Mouse (Mus musculus) liver, adult 2 months (tissue): Measurements from ENCODE around the gene Kat6b.

Experiments
- CTCF ChIP-seq: fragments of 200-500 bp; IDR thresholded peaks from 2 replicates; pipeline ENCODE4 v1.5.1; 2011; ENCODE audit warnings: low read depth, low read length, control low read depth
- POLR2A ChIP-seq: fragments of 200-500 bp; IDR thresholded peaks from 2 replicates; pipeline ENCODE4 v1.6.1; 2011; ENCODE audit warnings: low read length, control low read depth; ENCODE audit not compliant: insufficient read depth; ENCODE audit errors: extremely low read depth

DNA sequence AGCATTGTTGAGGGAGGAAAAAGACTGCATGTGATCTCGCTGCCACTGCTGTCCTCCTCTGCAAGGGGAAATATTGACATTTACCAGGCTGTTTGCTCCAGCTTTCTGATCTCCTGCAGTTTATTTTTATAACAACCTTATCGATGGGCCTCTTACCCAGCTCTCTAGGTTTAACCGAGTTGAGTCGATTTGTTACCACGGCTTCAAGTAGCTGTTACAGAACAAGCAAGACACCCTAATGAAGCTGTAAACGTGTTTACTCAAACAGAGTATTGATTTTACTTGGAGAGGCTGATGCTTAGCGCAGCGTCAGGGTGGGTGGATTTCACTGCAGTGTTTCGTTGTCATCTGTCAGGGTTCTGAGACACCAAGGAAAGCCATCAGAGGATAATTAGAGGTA lies 46.5 kb upstream of the Kat6b start:
- TF ChIP-seq POLR2A (no peak), CTCF (no peak)
